Mouse (Mus musculus) B cell, adult 2 months (primary cell): Measurements from ENCODE around the gene Bicdl1.
"Not testable (repeated sequence)": the region's sequence is repeated elsewhere in the genome, so short reads cannot be mapped to it uniquely, and the experiment has no call there.

Source experiments
- DNase-seq, 2 experiments: peaks; one replicate each; pipeline ENCODE4 v3.0.0; 2022

Gene Bicdl1

DNA sequence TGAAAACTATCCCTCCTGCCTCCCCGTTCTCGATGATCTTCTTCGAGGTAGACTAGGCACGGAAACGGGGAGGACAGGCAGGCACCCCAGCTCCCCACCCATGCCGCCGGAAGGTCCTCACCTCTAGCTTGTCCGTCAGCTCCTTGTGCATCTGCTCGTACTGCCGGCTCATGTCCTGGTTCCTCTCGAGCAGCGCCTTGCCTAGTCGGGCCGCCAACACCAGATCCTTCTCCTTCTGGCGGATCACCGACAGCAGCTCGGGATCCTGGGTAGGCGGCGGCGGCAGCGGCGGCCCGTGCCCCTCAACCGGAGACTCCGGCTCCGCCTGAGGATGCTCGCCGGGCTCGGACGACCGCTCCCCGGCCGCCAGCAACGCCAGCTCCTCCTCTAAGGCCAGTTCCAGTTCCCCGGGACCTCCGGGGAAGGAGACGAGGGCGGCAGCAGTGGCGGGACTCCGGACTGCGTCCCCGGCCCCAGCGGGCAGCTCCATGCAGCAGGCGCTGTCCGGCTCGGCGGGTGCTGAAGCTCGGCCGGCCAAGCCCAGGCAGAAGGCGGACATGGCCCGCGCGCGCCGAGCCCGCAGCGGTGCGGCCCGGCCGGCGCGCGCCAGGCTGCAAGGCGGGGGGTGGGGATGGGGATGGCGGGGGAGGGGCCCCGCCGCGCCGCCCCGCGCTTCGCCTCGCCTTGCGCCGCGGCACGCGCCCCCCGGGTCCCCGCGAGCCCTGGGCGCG, at the start of gene Bicdl1:
TSS of gene Bicdl1 (minus strand) at position 621 of the 731 bp plus-strand sequence.
- DNase-seq, result peak; percentile 69 to 73

GRCm38 (mm10) chr5:115776911-115777310, 45.5 kb upstream of the Bicdl1 start:
- DNase-seq, result no peak

DNA sequence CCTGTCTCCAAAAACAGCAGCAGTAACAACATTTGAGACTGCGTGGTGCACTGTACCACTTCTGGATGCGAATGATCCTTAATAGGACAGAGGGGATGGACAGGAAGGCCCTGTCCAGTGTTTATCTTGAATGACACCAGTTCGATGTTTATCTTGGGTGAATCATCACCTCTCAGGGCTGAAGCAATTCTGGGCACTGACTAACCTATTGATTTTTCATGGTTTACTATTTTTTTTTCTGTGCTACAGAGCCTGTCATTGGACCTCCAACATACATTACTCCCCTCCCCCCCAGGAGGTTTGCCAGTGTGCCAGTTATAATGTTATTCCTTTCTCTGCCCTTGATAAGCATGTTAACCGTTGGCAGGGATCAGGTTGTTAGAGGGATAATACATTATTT, 43.9 kb upstream of the Bicdl1 start:
- no peak for DNase-seq

GRCm38 (mm10) chr5:115770048-115770447, 38.6 kb upstream of the Bicdl1 start:
- peak; percentile 9 to 11 for DNase-seq

DNA sequence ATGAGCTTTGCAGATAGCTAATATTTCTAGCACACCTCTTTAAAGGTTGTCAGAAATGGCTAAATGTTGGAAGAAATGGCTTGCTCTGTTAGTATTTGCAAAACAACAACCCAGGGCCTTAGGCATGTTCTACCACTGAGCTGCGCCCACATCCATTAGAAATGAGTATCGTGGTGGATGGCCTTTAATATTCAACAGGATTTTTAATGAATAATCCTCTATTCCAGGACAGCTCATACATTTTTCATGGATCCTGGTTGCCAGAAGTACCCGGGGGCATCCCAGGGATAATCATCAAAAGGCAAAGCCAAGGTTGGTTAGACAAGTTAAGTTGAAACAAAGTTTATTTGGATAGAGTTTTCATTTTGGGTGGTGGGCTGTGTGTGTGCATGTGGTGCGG, 37.7 kb upstream of the Bicdl1 start:
- DNase-seq, result no peak

DNA sequence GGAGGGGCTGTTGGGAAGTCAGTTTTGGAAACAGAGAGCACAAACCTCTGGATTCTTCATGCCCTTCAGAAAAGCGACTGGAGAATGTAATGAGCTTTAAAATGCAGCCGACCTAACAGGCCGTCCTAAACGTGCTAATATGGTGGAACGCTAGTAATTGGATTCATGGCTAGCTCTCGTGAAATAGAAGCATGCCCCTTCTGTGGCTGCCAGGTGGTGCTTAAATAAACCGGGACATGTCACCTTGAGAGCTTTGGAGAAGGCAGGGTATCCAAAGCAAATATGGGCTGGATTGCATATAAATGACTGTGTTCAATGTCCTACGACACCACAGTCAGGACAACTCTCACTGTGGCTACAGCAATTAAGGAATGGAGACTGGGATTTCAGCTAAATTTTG, 35.4 kb upstream of the Bicdl1 start:
- DNase-seq, result no peak

- DNase-seq, result no peak
Observed at GRCm38 (mm10) chr5:115763981-115764380, 32.6 kb upstream of the Bicdl1 start.

DNA sequence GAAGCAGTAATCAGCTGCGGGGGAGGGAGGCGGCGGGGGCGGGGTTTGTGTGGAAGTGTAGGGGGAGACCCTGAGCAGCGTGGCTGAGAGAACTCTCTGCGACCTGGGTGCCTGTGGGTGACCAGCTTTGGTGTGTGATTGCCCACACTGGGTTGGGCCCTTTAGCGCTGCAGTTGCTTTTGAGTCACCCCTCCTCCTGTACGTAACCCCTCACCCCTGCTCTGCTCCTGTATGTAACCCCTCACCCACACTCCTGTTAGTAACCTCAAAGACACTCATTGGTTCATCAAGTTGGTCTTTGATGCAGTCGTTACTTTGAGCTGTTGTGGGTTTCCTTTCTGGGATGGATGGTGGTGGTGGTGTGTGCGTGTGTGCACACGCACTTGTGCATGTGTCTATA, 29.5 kb upstream of the Bicdl1 start:
- DNase-seq, result no peak

DNA sequence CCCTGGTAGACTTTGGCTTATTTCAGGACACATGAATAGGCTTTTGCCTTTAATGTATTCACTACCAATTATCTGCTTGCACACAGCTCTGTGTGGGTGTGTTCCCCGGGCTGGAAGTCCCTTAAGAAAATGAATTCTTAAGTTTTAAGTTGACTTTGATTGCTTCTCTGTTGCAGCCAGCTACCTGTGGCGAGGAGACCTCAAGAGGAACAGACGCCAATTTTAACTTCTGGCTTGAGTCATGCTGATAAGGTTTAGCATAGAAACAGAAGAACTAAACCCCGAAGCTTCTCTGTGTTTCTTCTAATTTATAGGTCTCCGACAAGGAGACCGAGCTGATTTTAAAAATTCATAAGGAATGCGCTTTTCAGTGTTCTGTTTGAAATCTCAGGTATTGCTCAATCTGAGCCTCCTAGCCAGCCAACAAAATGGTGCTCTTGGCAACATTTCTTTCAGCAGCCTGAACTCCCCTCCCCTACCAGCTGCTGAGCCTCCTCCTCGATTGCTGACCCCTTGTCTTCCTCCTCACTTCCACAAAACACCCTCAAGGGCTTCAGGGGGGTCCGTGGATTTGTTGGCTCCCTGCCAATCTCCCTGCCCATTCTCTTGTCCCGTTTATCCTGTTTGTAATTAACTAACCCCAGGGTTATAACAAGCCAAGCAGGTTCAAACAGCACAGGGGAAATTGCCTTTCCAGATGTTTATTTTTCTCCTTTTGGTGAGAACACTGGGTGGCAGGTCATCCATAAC, 27.2 kb upstream of the Bicdl1 start:
- DNase-seq, result no peak

DNA sequence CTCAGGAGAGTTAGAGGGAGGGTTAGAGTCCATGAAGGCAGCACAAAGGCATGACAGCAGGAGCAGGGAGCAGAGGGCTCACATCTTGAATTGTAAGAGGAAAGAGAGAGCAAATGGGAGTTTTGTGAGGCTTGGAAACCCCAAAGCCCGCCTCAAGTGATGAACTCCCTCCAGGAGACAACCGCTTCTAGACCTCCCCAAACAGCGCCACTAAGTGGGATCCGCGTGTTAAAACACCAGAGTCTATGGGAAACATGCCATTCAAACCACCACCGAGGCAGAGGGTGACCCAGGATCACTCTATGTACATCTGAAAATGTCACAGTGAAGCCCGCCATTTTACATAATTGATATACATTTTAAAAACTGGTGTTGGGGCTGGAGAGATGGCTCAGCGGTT, 26.1 kb upstream of the Bicdl1 start:
- DNase-seq, result no peak

DNA sequence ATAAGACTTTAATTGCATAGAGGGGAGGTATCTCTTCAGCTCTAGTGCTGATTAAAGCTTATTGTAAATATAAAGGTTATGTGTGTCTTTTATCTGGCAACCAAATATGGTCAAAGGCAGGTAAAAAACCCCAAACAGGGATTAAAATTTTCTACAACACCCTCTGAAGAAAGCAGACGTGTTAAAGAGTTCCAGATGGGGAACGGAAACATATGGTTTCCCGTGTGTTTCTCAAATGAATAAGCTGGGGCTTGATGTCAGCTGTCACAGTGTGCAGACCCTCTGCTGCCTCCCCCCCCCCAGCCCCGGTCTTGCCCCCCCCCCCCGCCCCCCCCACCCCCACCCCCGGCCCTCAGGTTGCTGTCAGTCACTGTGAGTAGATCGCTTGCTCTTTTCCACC, 24.1 kb upstream of the Bicdl1 start:
- DNase-seq, result no peak

- no peak for DNase-seq
Observed at GRCm38 (mm10) chr5:115754831-115755230, 23.4 kb upstream of the Bicdl1 start.

- DNase-seq, result no peak
Observed at GRCm38 (mm10) chr5:115752883-115753282, 21.5 kb upstream of the Bicdl1 start.

DNA sequence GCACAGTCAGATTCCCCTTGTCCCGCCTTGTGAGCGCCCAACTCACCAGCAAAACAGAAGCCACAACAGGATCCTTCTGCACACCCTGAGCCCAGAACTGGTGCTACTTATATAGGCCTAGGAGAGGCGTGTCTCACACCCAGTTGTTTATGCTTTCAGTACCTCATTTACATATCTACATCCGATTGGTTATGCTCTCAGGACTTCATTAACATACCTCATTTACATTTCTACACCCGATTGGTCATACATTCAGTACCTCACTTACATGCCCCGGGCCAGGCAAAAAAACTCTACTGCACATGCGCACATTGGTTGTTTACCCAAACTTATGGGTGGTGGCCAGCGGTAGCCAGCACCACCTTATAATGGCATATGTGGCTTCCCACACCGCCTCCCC, 20.5 kb upstream of the Bicdl1 start:
- not testable (repeated sequence) for DNase-seq

- no peak for DNase-seq
Observed at GRCm38 (mm10) chr5:115748316-115748715, 16.9 kb upstream of the Bicdl1 start.

DNA sequence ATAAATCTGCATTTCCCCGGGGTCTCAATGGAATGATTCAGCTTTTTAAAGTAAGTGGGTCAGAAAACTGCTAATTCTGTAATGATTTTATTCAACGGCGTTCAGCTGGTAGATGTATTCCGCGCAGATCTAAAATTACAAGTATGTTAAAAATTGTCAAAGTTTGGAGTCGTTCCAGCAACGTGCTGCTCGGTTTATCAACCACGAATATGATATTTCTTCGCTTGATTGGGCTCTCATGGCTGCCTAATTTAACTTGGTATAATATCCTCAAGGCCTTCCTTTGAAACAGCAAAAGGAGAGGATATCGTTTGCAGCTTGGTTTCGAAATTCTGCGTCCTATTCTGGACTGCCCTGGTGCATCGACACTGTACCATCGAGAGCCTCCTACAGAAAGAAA, 13.9 kb upstream of the Bicdl1 start:
- DNase-seq, result no peak

- DNase-seq, result no peak
Observed at GRCm38 (mm10) chr5:115738032-115738431, 6.6 kb upstream of the Bicdl1 start.

DNA sequence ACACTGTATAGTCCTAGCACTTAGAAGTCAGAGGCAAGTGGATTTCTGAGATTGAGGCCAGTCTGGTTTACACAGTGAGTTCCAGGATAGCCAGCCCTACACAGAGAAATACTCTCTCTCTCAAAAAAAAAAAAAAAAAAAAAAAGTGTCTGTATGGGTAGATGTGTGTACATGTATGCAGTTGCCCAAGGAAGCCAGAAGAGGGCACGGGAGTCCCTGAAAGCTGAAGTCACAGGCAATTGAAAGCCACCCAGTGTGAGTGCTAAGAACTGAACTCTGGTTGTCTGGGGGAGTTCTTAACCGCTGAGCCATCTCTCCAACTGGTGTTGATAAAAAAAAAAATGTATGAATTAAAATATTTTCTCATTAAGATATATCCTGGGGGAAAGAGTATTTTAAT, 3.1 kb upstream of the Bicdl1 start:
- no peak for DNase-seq

DNA sequence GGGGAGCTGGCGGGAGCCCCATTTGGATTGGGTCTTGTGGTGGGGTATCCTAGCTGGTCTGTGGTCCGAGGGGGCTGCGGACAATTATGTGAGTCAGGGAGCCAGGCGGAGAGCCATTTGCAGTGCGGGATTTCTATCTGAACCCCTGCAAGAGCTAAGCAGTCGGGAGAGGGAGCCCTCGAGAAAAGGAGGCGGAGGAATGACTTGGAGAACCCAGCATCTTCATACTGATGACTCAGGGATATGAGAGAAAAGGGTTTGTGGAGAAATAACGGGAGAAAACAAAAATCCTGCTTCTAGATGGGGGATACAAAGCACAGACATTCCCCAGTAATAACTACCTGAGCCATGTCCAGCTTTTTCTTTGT, 1.4 kb upstream of the Bicdl1 start:
- DNase-seq, result no peak

- DNase-seq, result peak; percentile 91 to 92
Observed at GRCm38 (mm10) chr5:115732176-115732848, 891 bp upstream of the Bicdl1 start.

GRCm38 (mm10) chr5:115731732-115732175, 333 bp upstream of the Bicdl1 start:
- DNase-seq, result no peak

GRCm38 (mm10) chr5:115730314-115730713, 1.1 kb downstream of the Bicdl1 start:
- no peak for DNase-seq

- DNase-seq, result no peak
Observed at GRCm38 (mm10) chr5:115726581-115726980, 4.8 kb downstream of the Bicdl1 start.

DNA sequence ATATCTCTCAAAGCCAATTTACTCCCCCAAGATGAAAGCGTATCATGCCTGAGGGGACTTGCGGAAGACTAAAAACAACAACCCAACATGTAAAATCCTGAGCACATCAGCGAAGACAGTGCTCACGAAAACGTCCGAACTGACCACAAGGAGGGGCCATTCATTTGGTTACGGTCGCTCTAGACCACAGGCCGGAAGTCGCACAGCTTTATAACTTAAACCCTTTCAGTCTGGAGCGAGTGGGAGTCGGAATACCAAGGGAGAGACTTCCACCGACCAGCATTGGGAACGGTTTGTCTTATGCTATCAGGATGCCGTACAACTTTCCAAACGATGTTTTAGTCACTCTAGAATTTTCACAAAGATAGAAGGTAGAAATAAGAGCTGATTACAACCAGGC, 5.4 kb downstream of the Bicdl1 start:
- DNase-seq, result no peak
